Mouse (Mus musculus): ENCODE data around the gene Noxred1.

- TF ChIP-seq POLR2A (IDR thresholded peaks at IDR 0.05; ENCODE audit: insufficient read depth, low read depth, low read length) (no peak), CTCF (IDR thresholded peaks at IDR 0.05; ENCODE audit: insufficient read depth, low read depth, low read length) (no peak)
These were observed 22.0 kb upstream of the Noxred1 start for GRCm38 (mm10) chr12:87260562-87260961.
